Mouse (Mus musculus) left cerebral cortex, adult 8-10 months (tissue): ENCODE measurements around the gene Ltv1. TPM values are rescaled to one million over a fixed set of nuclear protein-coding genes. Genes with fewer than 3 reads are reported as not detected.

Source experiments
- DNase-seq, 2 experiments: peaks; one replicate each; pipeline ENCODE4 v3.0.0; 2022; ENCODE audit warnings: low spot score in 2 of 2
- total RNA-seq, 4 experiments: library from RNA; stranded (reverse); gene quantifications; 2 replicates each; pipeline ENCODE4 v1.2.4; 2022

The Ltv1 gene
- total RNA-seq, 4 experiments from 2014 or later: 17.3 to 25.0 (median 19.0) TPM

DNA sequence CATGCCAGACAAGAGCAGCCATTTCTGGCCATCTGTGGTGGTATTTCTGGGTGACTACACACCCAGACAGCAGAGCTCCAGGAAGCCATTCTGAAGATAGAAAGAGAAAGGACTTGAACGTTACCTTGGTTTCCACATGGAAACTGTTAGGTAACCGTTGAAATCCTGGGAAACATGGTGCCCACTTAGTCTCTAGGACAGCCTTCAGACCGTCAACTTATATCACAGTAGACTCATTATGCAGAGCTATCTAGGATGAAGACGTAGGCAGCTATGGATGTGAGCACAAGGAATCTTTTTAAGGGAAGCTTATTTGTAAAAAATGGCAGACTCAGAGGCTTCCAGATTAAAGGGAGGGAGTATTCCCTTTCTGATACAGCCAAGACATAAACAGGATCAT is 59.1 kb downstream of the Ltv1 start:
- no peak for DNase-seq

Other genes with a start within 250 kb of the Ltv1 start
- gene Stx11, start 228.9 kb downstream of the Ltv1 start, total RNA-seq: under 1 TPM in 2 of 4 experiments, not detected in 2; 0.25 to 0.41 TPM
- 1 to 10 TPM; 7.0 to 9.2 (median 7.8) TPM for gene Sf3b5, start 187.8 kb downstream of the Ltv1 start, total RNA-seq
- 10 to 100 TPM; 12.9 to 18.8 (median 15.7) TPM for gene Plagl1, start 132.7 kb downstream of the Ltv1 start, total RNA-seq
- not detected for gene Zc2hc1b, start 15.1 kb downstream of the Ltv1 start, total RNA-seq